Mouse (Mus musculus): ENCODE data around the gene A730049H05Rik.

DNA sequence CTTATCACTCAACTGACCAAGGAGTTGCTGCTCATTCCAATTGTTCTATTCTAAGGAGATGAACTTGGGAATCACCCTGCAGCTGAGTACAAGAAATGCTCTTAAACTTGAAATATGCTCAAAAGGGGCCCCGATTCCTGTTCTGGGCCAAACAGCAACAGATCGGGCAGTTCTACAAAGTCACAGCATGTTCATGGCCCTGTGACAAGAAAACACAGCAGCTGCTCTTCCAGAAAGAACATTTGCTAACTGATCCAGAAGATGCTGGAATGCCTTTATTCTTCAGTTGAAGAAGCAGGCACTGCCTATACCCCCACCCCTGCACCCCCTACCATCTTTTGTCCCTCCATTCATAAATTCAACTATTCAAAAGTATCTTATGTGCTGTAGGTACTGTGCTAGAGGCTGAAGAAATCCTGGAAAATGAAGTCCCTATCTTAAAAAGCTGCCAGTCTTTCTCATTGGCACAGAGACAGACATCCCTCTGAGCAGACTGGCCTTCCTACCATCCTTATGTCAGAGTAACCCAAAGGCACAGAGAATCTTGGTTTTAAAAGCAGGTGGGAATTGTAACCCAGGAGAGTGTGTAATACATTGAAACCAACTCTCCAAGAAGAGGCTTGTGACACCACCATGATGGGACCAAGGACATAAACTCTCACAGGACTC is 3.4 kb upstream of the A730049H05Rik start:
- TF ChIP-seq POLR2A (IDR thresholded peaks at IDR 0.05; ENCODE audit: borderline replicate concordance, extremely low read depth, insufficient read depth, insufficient read length, poor library complexity, severe bottlenecking): no peak
- no peak for TF ChIP-seq CTCF (IDR thresholded peaks at IDR 0.05; ENCODE audit: borderline replicate concordance, extremely low read depth, insufficient read depth, insufficient read length)

Data from brain, embryonic 14.5 days (tissue).